Mouse (Mus musculus): ENCODE results near the gene Tomm70a. TPM values are rescaled to one million over a fixed set of nuclear protein-coding genes. Genes with fewer than 3 reads are reported as not detected.

Tomm70a gene
- polyA plus RNA-seq, 1 experiment from 2014 or later = 41.5 TPM

- Histone ChIP-seq H3K4me3 (replicated peaks; ENCODE audit: low read depth, low read length) (no peak overlapping the region), H3K4me1 (replicated peaks; ENCODE audit: insufficient read depth, low read length) (no peaks in the 10 kb centered on the region), H3K36me3 (ENCODE audit: insufficient read depth, low read length) (no peaks in the 10 kb centered on the region), H3K4me2 (ENCODE audit: low read length) (no peak overlapping the region), H3K27me3 (ENCODE audit: insufficient read depth, low read length) (no peaks in the 10 kb centered on the region), H3K27ac (no peak overlapping the region), H3K9ac (ENCODE audit: low read depth, low read length) (no peak overlapping the region), H3K9me3 (replicated peaks; ENCODE audit: low read length) (no peaks in the 10 kb centered on the region)
- ATAC-seq (replicated peaks; ENCODE audit: low FRiP score, low read depth) (no peak), DNase-seq (ENCODE audit: low spot score) (no peak)
- 79% methylated on average over 5 of the region's 5 CpGs for WGBS
- TF ChIP-seq CTCF (IDR thresholded peaks at IDR 0.05; ENCODE audit: low read depth) = no peak
These were observed 21.8 kb upstream of the Tomm70a start for GRCm38 (mm10) chr16:57099572-57100237.

- no peak for ATAC-seq (replicated peaks; ENCODE audit: low FRiP score, low read depth)
- Histone ChIP-seq H3K27me3 (ENCODE audit: insufficient read depth, low read length) (no peaks in the 10 kb centered on the region), H3K9me3 (replicated peaks; ENCODE audit: low read length) (no peaks in the 10 kb centered on the region), H3K27ac (no peak overlapping the region), H3K4me1 (replicated peaks; ENCODE audit: insufficient read depth, low read length) (no peaks in the 10 kb centered on the region), H3K4me2 (ENCODE audit: low read length) (no peak overlapping the region), H3K4me3 (replicated peaks; ENCODE audit: low read depth, low read length) (no peak overlapping the region), H3K36me3 (ENCODE audit: insufficient read depth, low read length) (no peaks in the 10 kb centered on the region), H3K9ac (ENCODE audit: low read depth, low read length) (no peak overlapping the region)
- WGBS = 83% methylated on average over 1 of the region's 1 CpGs
- DNase-seq (ENCODE audit: low spot score) = no peak
- TF ChIP-seq CTCF (IDR thresholded peaks at IDR 0.05; ENCODE audit: low read depth) = no peak
These were observed 20.3 kb upstream of the Tomm70a start for GRCm38 (mm10) chr16:57101174-57101573.

DNA sequence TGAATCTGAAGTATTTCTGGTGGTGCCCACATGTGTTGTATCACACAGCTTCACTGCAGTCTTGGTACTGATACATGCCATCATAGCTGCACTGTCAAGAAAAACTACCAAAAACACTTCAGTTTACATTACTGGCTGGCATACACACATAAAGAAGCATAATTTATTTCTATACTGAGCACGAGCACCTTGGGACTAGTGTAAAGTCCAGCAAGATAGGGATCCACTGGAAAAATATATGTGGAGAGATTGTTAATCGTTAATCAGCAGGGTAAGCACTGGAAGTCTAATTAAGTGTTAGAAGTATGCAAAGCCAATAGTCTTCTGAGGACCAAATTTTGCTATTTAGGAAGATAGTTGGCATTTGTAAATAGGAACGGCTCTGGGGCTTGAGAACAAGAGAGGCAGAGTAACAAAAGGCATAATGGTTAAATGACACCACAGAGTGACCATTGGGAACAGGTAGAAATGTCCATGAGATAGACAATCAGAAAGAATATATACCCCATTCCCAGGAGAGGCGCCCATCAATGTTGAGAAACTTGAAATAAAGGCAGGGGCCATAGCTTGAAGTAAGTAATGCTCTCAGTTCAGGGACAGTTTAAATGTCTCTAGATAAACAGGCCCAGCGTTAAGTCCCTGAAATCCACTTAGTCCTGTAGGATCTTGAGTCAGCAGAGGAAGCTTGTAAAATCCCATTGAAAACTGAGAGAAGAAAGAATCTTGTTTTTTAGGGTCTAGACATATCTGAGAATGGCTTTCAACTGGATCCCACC is 15.1 kb upstream of the Tomm70a start:
- H3K27me3 ChIP-seq (ENCODE audit: insufficient read depth, low read length) = no peaks in the 10 kb centered on the region
- H3K4me2 ChIP-seq (ENCODE audit: low read length) = no peak overlapping the region
- ATAC-seq (replicated peaks; ENCODE audit: low FRiP score, low read depth) = no peak
- no peak for TF ChIP-seq CTCF (IDR thresholded peaks at IDR 0.05; ENCODE audit: low read depth)
- H3K9ac ChIP-seq (ENCODE audit: low read depth, low read length) = no peak overlapping the region
- no peak overlapping the region for H3K4me3 ChIP-seq (replicated peaks; ENCODE audit: low read depth, low read length)
- H3K9me3 ChIP-seq (replicated peaks; ENCODE audit: low read length) = no peaks in the 10 kb centered on the region
- no peak for DNase-seq (ENCODE audit: low spot score)
- no peak overlapping the region for H3K27ac ChIP-seq
- H3K36me3 ChIP-seq (ENCODE audit: insufficient read depth, low read length) = no peaks in the 10 kb centered on the region
- no peaks in the 10 kb centered on the region for H3K4me1 ChIP-seq (replicated peaks; ENCODE audit: insufficient read depth, low read length)
- 70% methylated on average over 5 of the region's 5 CpGs for WGBS

GRCm38 (mm10) chr16:57116066-57116465 is 5.4 kb upstream of the Tomm70a start:
- no peak for ATAC-seq (replicated peaks; ENCODE audit: low FRiP score, low read depth)

DNA sequence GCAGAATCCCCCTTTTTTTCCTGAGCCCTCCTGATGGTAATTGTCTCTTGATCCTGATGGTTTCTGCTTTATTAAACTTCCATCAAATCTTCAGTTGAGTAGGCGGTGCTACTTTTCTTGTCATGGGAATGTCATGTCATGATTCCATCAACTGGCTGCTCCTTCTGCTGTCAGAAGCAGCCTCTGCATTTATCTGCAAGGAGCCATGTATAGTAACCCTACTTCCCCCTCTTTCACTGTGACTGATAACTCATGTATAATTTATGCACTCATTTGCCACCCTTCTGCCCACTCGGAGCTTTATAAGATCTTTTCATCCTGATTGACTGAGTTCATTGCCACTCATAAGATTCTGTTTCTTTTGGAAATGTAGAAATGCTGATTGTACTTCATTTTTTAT is 3.9 kb upstream of the Tomm70a start:
- no peaks in the 10 kb centered on the region for H3K36me3 ChIP-seq (ENCODE audit: insufficient read depth, low read length)
- no peak for ATAC-seq (replicated peaks; ENCODE audit: low FRiP score, low read depth)
- no peak overlapping the region for H3K4me3 ChIP-seq (replicated peaks; ENCODE audit: low read depth, low read length)
- no peaks in the 10 kb centered on the region for H3K27me3 ChIP-seq (ENCODE audit: insufficient read depth, low read length)
- H3K4me2 ChIP-seq (ENCODE audit: low read length) = no peak overlapping the region
- no peak overlapping the region for H3K27ac ChIP-seq
- DNase-seq (ENCODE audit: low spot score) = no peak
- no peaks in the 10 kb centered on the region for H3K4me1 ChIP-seq (replicated peaks; ENCODE audit: insufficient read depth, low read length)
- WGBS = 83% methylated on average over 2 of the region's 2 CpGs
- H3K9ac ChIP-seq (ENCODE audit: low read depth, low read length) = no peak overlapping the region
- no peak for TF ChIP-seq CTCF (IDR thresholded peaks at IDR 0.05; ENCODE audit: low read depth)
- no peaks in the 10 kb centered on the region for H3K9me3 ChIP-seq (replicated peaks; ENCODE audit: low read length)

More at GRCm38 (mm10) chr16:57116066-57116465, 5.4 kb upstream of the Tomm70a start:
- no peaks in the 10 kb centered on the region for H3K9me3 ChIP-seq (replicated peaks; ENCODE audit: low read length)
- DNase-seq (ENCODE audit: low spot score) = peak; percentile 72
- H3K4me3 ChIP-seq (replicated peaks; ENCODE audit: low read depth, low read length) = no peak overlapping the region
- H3K27me3 ChIP-seq (ENCODE audit: insufficient read depth, low read length) = no peaks in the 10 kb centered on the region
- H3K4me1 ChIP-seq (replicated peaks; ENCODE audit: insufficient read depth, low read length) = no peaks in the 10 kb centered on the region
- no peak overlapping the region for H3K27ac ChIP-seq
- no peak overlapping the region for H3K9ac ChIP-seq (ENCODE audit: low read depth, low read length)
- H3K36me3 ChIP-seq (ENCODE audit: insufficient read depth, low read length) = no peaks in the 10 kb centered on the region
- H3K4me2 ChIP-seq (ENCODE audit: low read length) = no peak overlapping the region
- TF ChIP-seq CTCF (IDR thresholded peaks at IDR 0.05; ENCODE audit: low read depth) = peak; percentile 77

GRCm38 (mm10) chr16:57121816-57122415 is 413 bp downstream of the Tomm70a start:
- H3K27me3 ChIP-seq (ENCODE audit: insufficient read depth, low read length) = no peaks in the 10 kb centered on the region
- no peaks in the 10 kb centered on the region for H3K36me3 ChIP-seq (ENCODE audit: insufficient read depth, low read length)
- under 1% methylated on average over 59 of the region's 59 CpGs for WGBS
- no peaks in the 10 kb centered on the region for H3K9me3 ChIP-seq (replicated peaks; ENCODE audit: low read length)
- peak overlapping the region; percentile 99 for H3K4me3 ChIP-seq (replicated peaks; ENCODE audit: low read depth, low read length)
- TF ChIP-seq CTCF (IDR thresholded peaks at IDR 0.05; ENCODE audit: low read depth) = no peak
- H3K4me2 ChIP-seq (ENCODE audit: low read length) = peak overlapping the region; percentile 77
- ATAC-seq (replicated peaks; ENCODE audit: low FRiP score, low read depth) = peak; percentile 55
- H3K9ac ChIP-seq (ENCODE audit: low read depth, low read length) = peak overlapping the region; percentile 99
- DNase-seq (ENCODE audit: low spot score) = peak; percentile 65
- H3K27ac ChIP-seq = peak overlapping the region; percentile 98
- H3K4me1 ChIP-seq (replicated peaks; ENCODE audit: insufficient read depth, low read length) = peaks cover 14% of the 10 kb centered on the region
